Mouse (Mus musculus) stomach, postnatal 0 days (tissue): ENCODE measurements around the gene Ptgis. TPM values are rescaled to one million over a fixed set of nuclear protein-coding genes. Genes with fewer than 3 reads are reported as not detected.

Source experiments
- ATAC-seq: fragments of 200-750 bp; cut with Nextera tagmentation; 2 replicates; pipeline ENCODE4 v1.8.0; 2017; ENCODE audit not compliant: low FRiP score, low TSS enrichment
- DNase-seq: peaks from one replicate; pipeline ENCODE4 v3.0.0-alpha.2; 2016; ENCODE audit warnings: low spot score
- H3K27ac ChIP-seq: fragments of 300-500 bp; sonication (generic); replicated peaks from 2 replicates; pipeline ENCODE4 v1.5.1; 2014; ENCODE audit warnings: mild to moderate bottlenecking, control low read depth
- H3K27me3 ChIP-seq: fragments of 300-500 bp; sonication (generic); 2 replicates; pipeline ENCODE4 v1.6.1; 2014; ENCODE audit warnings: low read length; ENCODE audit not compliant: control insufficient read depth, insufficient read depth
- H3K36me3 ChIP-seq: fragments of 300-500 bp; sonication (generic); 2 replicates; pipeline ENCODE4 v1.6.1; 2014; ENCODE audit warnings: low read length, mixed read lengths; ENCODE audit not compliant: control insufficient read depth, insufficient read depth
- H3K4me1 ChIP-seq: fragments of 300-500 bp; sonication (generic); replicated peaks from 2 replicates; pipeline ENCODE4 v1.6.1; 2014; ENCODE audit warnings: antibody characterized with exemption; ENCODE audit not compliant: control insufficient read depth, insufficient read depth
- H3K4me2 ChIP-seq: fragments of 300-500 bp; sonication (generic); replicated peaks from 2 replicates; pipeline ENCODE4 v1.6.1; 2014; ENCODE audit warnings: low read depth, mild to moderate bottlenecking, control low read depth, moderate library complexity
- H3K4me3 ChIP-seq: fragments of 300-500 bp; sonication (generic); 2 replicates; pipeline ENCODE4 v1.5.1; 2014; ENCODE audit warnings: low read depth, low read length, control low read depth
- H3K9ac ChIP-seq: fragments of 300-500 bp; sonication (generic); 2 replicates; pipeline ENCODE4 v1.6.1; 2014; ENCODE audit warnings: mild to moderate bottlenecking, low read length, control low read depth, mixed read lengths
- H3K9me3 ChIP-seq: fragments of 300-500 bp; sonication (generic); 2 replicates; pipeline ENCODE4 v1.6.1; 2016; ENCODE audit warnings: low read length; ENCODE audit not compliant: control insufficient read depth
- CTCF ChIP-seq: IDR thresholded peaks from 2 replicates; pipeline ENCODE4 v1.5.1; 2016; ENCODE audit warnings: antibody characterized with exemption, low read depth, mild to moderate bottlenecking, moderate library complexity
- EP300 ChIP-seq: optimal IDR thresholded peaks from 2 replicates; pipeline ENCODE3; 2016; ENCODE audit warnings: antibody characterized with exemption
- whole genome bisulfite sequencing: fragments of 180-500 bp; shearing (Covaris S2); extraction: QIAGEN DNeasy Blood & Tissue Kit; methylation state at CpG from one replicate; pipeline ENCODE4 v1.1.7; 2014; 5-methylcytosine and 5-hydroxymethylcytosine counted together
- polyA plus RNA-seq: library from polyadenylated mRNA; unstranded; fragments of >200 nt; fragmentation: Nextera tagmentation; extraction: Ambion mirVana; gene quantifications from 2 replicates; pipeline ENCODE4 v1.2.1, GENCODE M21; 2015

Gene Ptgis
- polyA plus RNA-seq, 1 experiment from 2014 or later, result 26.7 TPM

GRCm38 (mm10) chr2:167144439-167145307 lies 95.7 kb downstream of the Ptgis start:
- WGBS, result 16% methylated on average over 14 of the region's 14 CpGs
- Histone ChIP-seq H3K9ac (no peak overlapping the region), H3K4me2 (no peak overlapping the region)

GRCm38 (mm10) chr2:167143914-167144313 lies 96.5 kb downstream of the Ptgis start:
- 73% methylated on average over 2 of the region's 2 CpGs for WGBS
- ATAC-seq (no peak), DNase-seq (no peak)
- TF ChIP-seq EP300 (no peak), CTCF (no peak)
- no peak overlapping the region for H3K9ac ChIP-seq
- no peaks in the 10 kb centered on the region for H3K36me3 ChIP-seq
- H3K9me3 ChIP-seq, result no peaks in the 10 kb centered on the region
- H3K4me2 ChIP-seq, result no peak overlapping the region
- no peak overlapping the region for H3K4me3 ChIP-seq
- H3K4me1 ChIP-seq, result no peaks in the 10 kb centered on the region
- H3K27me3 ChIP-seq, result no peaks in the 10 kb centered on the region
- no peak overlapping the region for H3K27ac ChIP-seq

More at GRCm38 (mm10) chr2:167144439-167145307, 95.7 kb downstream of the Ptgis start:
- Histone ChIP-seq H3K4me3 (no peak overlapping the region), H3K27ac (no peak overlapping the region), H3K4me1 (no peaks in the 10 kb centered on the region), H3K36me3 (no peaks in the 10 kb centered on the region), H3K27me3 (no peaks in the 10 kb centered on the region), H3K9me3 (no peaks in the 10 kb centered on the region)
- no peak for TF ChIP-seq EP300
- TF ChIP-seq CTCF, result no peak
- ATAC-seq, result no peak
- no peak for DNase-seq

GRCm38 (mm10) chr2:167142282-167142681 lies 98.1 kb downstream of the Ptgis start:
- no peak for TF ChIP-seq EP300
- TF ChIP-seq CTCF, result no peak
- H3K9ac ChIP-seq, result no peak overlapping the region
- H3K4me3 ChIP-seq, result no peak overlapping the region
- H3K27ac ChIP-seq, result no peak overlapping the region
- H3K36me3 ChIP-seq, result no peaks in the 10 kb centered on the region
- 95% methylated on average over 3 of the region's 3 CpGs for WGBS
- H3K27me3 ChIP-seq, result no peaks in the 10 kb centered on the region
- H3K4me1 ChIP-seq, result no peaks in the 10 kb centered on the region
- H3K9me3 ChIP-seq, result no peaks in the 10 kb centered on the region
- DNase-seq (no peak), ATAC-seq (no peak)
- H3K4me2 ChIP-seq, result no peak overlapping the region

GRCm38 (mm10) chr2:167141810-167142209 lies 98.6 kb downstream of the Ptgis start:
- Histone ChIP-seq H3K27me3 (no peaks in the 10 kb centered on the region), H3K4me1 (no peaks in the 10 kb centered on the region), H3K4me3 (no peak overlapping the region), H3K36me3 (no peaks in the 10 kb centered on the region), H3K9me3 (no peaks in the 10 kb centered on the region), H3K4me2 (no peak overlapping the region), H3K9ac (no peak overlapping the region), H3K27ac (no peak overlapping the region)
- ATAC-seq (no peak), DNase-seq (no peak)
- TF ChIP-seq EP300, result no peak
- no peak for TF ChIP-seq CTCF
- WGBS, result 78% methylated on average over 4 of the region's 4 CpGs

Other genes starting within 250 kb of the Ptgis start
- 34.9 and 35.0 TPM in 2 replicates for gene Stau1, start 244.3 kb downstream of the Ptgis start, polyA plus RNA-seq
- gene Ddx27, start 225.4 kb downstream of the Ptgis start, polyA plus RNA-seq, result 21.8 and 22.0 TPM in 2 replicates
- gene Znfx1, start 177.6 kb downstream of the Ptgis start, polyA plus RNA-seq, result 4.2 and 4.3 TPM in 2 replicates
- 1.6 and 1.9 TPM in 2 replicates for gene Kcnb1, start 50.4 kb downstream of the Ptgis start, polyA plus RNA-seq
- gene B4galt5, start 108.6 kb upstream of the Ptgis start, polyA plus RNA-seq, result 4.5 and 6.0 TPM in 2 replicates
- 10.4 and 11.8 TPM in 2 replicates for gene Slc9a8, start 181.1 kb upstream of the Ptgis start, polyA plus RNA-seq